Mouse (Mus musculus) E14TG2a.4 (cell line): ENCODE data around the gene Camk1g.
A peak's percentile ranks its signal among the peaks of the same experiment; 100 is the strongest.

Source experiments
- H3K27me3 ChIP-seq: 2 replicates; pipeline ENCODE4 v1.6.1; 2014; ENCODE audit warnings: low read length, control low read depth; ENCODE audit not compliant: insufficient read depth
- H3K36me3 ChIP-seq: 2 replicates; pipeline ENCODE4 v1.6.1; 2014; ENCODE audit warnings: low read length, control low read depth; ENCODE audit not compliant: insufficient read depth
- H3K4me1 ChIP-seq: replicated peaks from 2 replicates; pipeline ENCODE4 v1.6.1; 2014; ENCODE audit warnings: low read depth, low read length, control low read depth
- H3K4me3 ChIP-seq: replicated peaks from 2 replicates; pipeline ENCODE4 v1.5.1; 2014; ENCODE audit warnings: mild to moderate bottlenecking, low read length
- H3K9me3 ChIP-seq: 2 replicates; pipeline ENCODE4 v1.6.1; 2014; ENCODE audit warnings: low read length, control low read depth
- CTCF ChIP-seq: conservative IDR thresholded peaks from 2 replicates; pipeline ENCODE4 v1.5.1; 2014; ENCODE audit warnings: low read length
- NANOG ChIP-seq: IDR thresholded peaks from 2 replicates; pipeline ENCODE4 v1.6.1; 2014; ENCODE audit warnings: borderline replicate concordance, low read length, mixed read lengths
- POU5F1 ChIP-seq: IDR thresholded peaks from 2 replicates; pipeline ENCODE4 v1.6.1; 2014; ENCODE audit warnings: low read length, borderline replicate concordance

The Camk1g gene

GRCm38 (mm10) chr1:193400348-193400747, 30.2 kb upstream of the Camk1g start:
- H3K4me1 ChIP-seq: no peaks in the 10 kb centered on the region
- H3K4me3 ChIP-seq: no peak overlapping the region
- no peak for TF ChIP-seq NANOG
- no peak for TF ChIP-seq CTCF
- no peak for TF ChIP-seq POU5F1
- H3K27me3 ChIP-seq: peaks cover 2% of the 10 kb centered on the region; the same call in 1 of the 2 replicates
- H3K36me3 ChIP-seq: no peaks in the 10 kb centered on the region
- no peaks in the 10 kb centered on the region for H3K9me3 ChIP-seq

- Histone ChIP-seq H3K4me3 (no peak overlapping the region), H3K4me1 (no peaks in the 10 kb centered on the region), H3K9me3 (peaks cover 3% of the 10 kb centered on the region; the same call in 1 of the 2 replicates), H3K27me3 (peaks cover 2% of the 10 kb centered on the region; the same call in 1 of the 2 replicates), H3K36me3 (no peaks in the 10 kb centered on the region)
- TF ChIP-seq CTCF (no peak), POU5F1 (no peak), NANOG (no peak)
Observed at GRCm38 (mm10) chr1:193398728-193399437, 28.8 kb upstream of the Camk1g start.

- no peaks in the 10 kb centered on the region for H3K4me1 ChIP-seq
- H3K36me3 ChIP-seq: no peaks in the 10 kb centered on the region
- TF ChIP-seq NANOG (no peak), POU5F1 (no peak), CTCF (no peak)
- H3K4me3 ChIP-seq: no peak overlapping the region
- peaks cover 3% of the 10 kb centered on the region; the same call in 1 of the 2 replicates for H3K9me3 ChIP-seq
- peaks cover 2% of the 10 kb centered on the region; the same call in 1 of the 2 replicates for H3K27me3 ChIP-seq
Observed at GRCm38 (mm10) chr1:193397109-193397508, 27.0 kb upstream of the Camk1g start.

- no peak for TF ChIP-seq POU5F1
- TF ChIP-seq CTCF: no peak
- TF ChIP-seq NANOG: no peak
- peaks cover 3% of the 10 kb centered on the region; the same call in 1 of the 2 replicates for H3K9me3 ChIP-seq
- H3K27me3 ChIP-seq: peaks cover 5% of the 10 kb centered on the region; the same call in 1 of the 2 replicates
- H3K36me3 ChIP-seq: no peaks in the 10 kb centered on the region
- no peaks in the 10 kb centered on the region for H3K4me1 ChIP-seq
- H3K4me3 ChIP-seq: no peak overlapping the region
Observed at GRCm38 (mm10) chr1:193392266-193392665, 22.2 kb upstream of the Camk1g start.

- Histone ChIP-seq H3K9me3 (peaks cover 3% of the 10 kb centered on the region; the same call in 1 of the 2 replicates), H3K4me1 (no peaks in the 10 kb centered on the region), H3K27me3 (peaks cover 4% of the 10 kb centered on the region; the same call in 1 of the 2 replicates), H3K4me3 (no peak overlapping the region), H3K36me3 (no peaks in the 10 kb centered on the region)
- TF ChIP-seq CTCF (no peak), NANOG (no peak), POU5F1 (no peak)
Observed at GRCm38 (mm10) chr1:193390004-193390403, 19.9 kb upstream of the Camk1g start.

GRCm38 (mm10) chr1:193389505-193389904, 19.4 kb upstream of the Camk1g start:
- Histone ChIP-seq H3K9me3 (no peaks in the 10 kb centered on the region), H3K4me3 (no peak overlapping the region), H3K4me1 (no peaks in the 10 kb centered on the region), H3K36me3 (no peaks in the 10 kb centered on the region), H3K27me3 (peaks cover 4% of the 10 kb centered on the region; the same call in 1 of the 2 replicates)
- TF ChIP-seq NANOG (no peak), CTCF (no peak), POU5F1 (no peak)

GRCm38 (mm10) chr1:193387241-193387640, 17.1 kb upstream of the Camk1g start:
- no peak overlapping the region for H3K4me3 ChIP-seq
- H3K27me3 ChIP-seq: peaks cover 4% of the 10 kb centered on the region; the same call in 1 of the 2 replicates
- no peaks in the 10 kb centered on the region for H3K36me3 ChIP-seq
- peaks cover 6% of the 10 kb centered on the region for H3K4me1 ChIP-seq
- H3K9me3 ChIP-seq: no peaks in the 10 kb centered on the region
- TF ChIP-seq CTCF: no peak
- no peak for TF ChIP-seq NANOG
- TF ChIP-seq POU5F1: no peak

GRCm38 (mm10) chr1:193386136-193386535, 16.0 kb upstream of the Camk1g start:
- Histone ChIP-seq H3K36me3 (no peaks in the 10 kb centered on the region), H3K9me3 (no peaks in the 10 kb centered on the region)
- TF ChIP-seq POU5F1: no peak
- TF ChIP-seq CTCF: peak; percentile 79
- no peak for TF ChIP-seq NANOG

More at GRCm38 (mm10) chr1:193386136-193386535, 16.0 kb upstream of the Camk1g start:
- Histone ChIP-seq H3K27me3 (peaks cover 13% of the 10 kb centered on the region; the same call in 1 of the 2 replicates), H3K4me3 (no peak overlapping the region), H3K4me1 (peaks cover 14% of the 10 kb centered on the region)
